Comparison of ENCODE assay signal across 8 mouse cellular contexts in genomic region chr15:81925760-81926445, GRCm38 (mm10). TPM values are rescaled to one million over a fixed set of nuclear protein-coding genes. Genes with fewer than 3 reads are reported as not detected.
DNase-seq lines count a peak whose midpoint lies in the region; ATAC-seq lines count a peak whose summit lies in the region.

Polr3h (minus strand) TSS chr15:81926240.

- peaks cover 11% of the 10 kb centered on the region; the same call in 1 of the 2 replicates for H3K36me3 ChIP-seq in forebrain, embryonic 14.5 days (ENCODE audit: control insufficient read depth, insufficient read depth, low read length)
- H3K36me3 ChIP-seq in neural tube, embryonic 15.5 days, result no peaks in the 10 kb centered on the region; the same call in 1 of the 2 replicates

- intact Hi-C loops in heart, postnatal 14 days (cut with DNase I), result no loop called here

- DNase-seq in ES-CJ7 (ENCODE audit: low read depth, low spot score), result peak; percentile 95
- peak; percentile 92 for DNase-seq in cerebellum, adult 11 months
- DNase-seq in forebrain, embryonic 14.5 days (ENCODE audit: low spot score), result peak; percentile 99
- DNase-seq in heart, postnatal 14 days, result peak; percentile 93 to 96
- peak; percentile 95 for DNase-seq in layer of hippocampus, adult 11-12 months (ENCODE audit: low spot score)
- DNase-seq in lung, adult 18-20 months, result peak; percentile 94 to 97
- peak; percentile 96 for DNase-seq in testis, postnatal 14 days (ENCODE audit: low spot score)

- H3K4me1 ChIP-seq in forebrain, embryonic 14.5 days (ENCODE audit: control insufficient read depth, insufficient read depth, low read length), result peaks cover 17% of the 10 kb centered on the region
- H3K4me1 ChIP-seq in neural tube, embryonic 15.5 days, result peaks cover 52% of the 10 kb centered on the region

- H3K9me3 ChIP-seq in forebrain, embryonic 14.5 days (replicated peaks; ENCODE audit: control insufficient read depth, low read length), result no peaks in the 10 kb centered on the region
- H3K9me3 ChIP-seq in neural tube, embryonic 15.5 days (replicated peaks), result no peaks in the 10 kb centered on the region

- peak within 1 kb of the TSS; percentile 74 for H3K4me3 ChIP-seq in forebrain, embryonic 14.5 days (ENCODE audit: low read depth, low read length)
- peak within 1 kb of the TSS; percentile 78 for H3K4me3 ChIP-seq in neural tube, embryonic 15.5 days (replicated peaks)

- under 1% methylated on average over 52 of the region's 54 CpGs for WGBS in forebrain, embryonic 14.5 days
- under 1% methylated on average over 53 of the region's 54 CpGs for WGBS in neural tube, embryonic 15.5 days

- H3K27ac ChIP-seq in forebrain, embryonic 14.5 days (ENCODE audit: low read depth, low read length), result peak within 1 kb of the TSS; percentile 84
- peak within 1 kb of the TSS; percentile 89 for H3K27ac ChIP-seq in neural tube, embryonic 15.5 days (replicated peaks)

- H3K27me3 ChIP-seq in forebrain, embryonic 14.5 days (replicated peaks; ENCODE audit: control insufficient read depth, insufficient read depth, low read length), result no peaks in the 10 kb centered on the region
- no peaks in the 10 kb centered on the region for H3K27me3 ChIP-seq in neural tube, embryonic 15.5 days (replicated peaks)

- H3K4me2 ChIP-seq in forebrain, embryonic 14.5 days (ENCODE audit: low read length), result peak within 1 kb of the TSS; percentile 91
- peak within 1 kb of the TSS; percentile 94 for H3K4me2 ChIP-seq in neural tube, embryonic 15.5 days

- H3K9ac ChIP-seq in forebrain, embryonic 14.5 days (ENCODE audit: low read length), result peak within 1 kb of the TSS; percentile 79
- H3K9ac ChIP-seq in neural tube, embryonic 15.5 days (replicated peaks), result peak within 1 kb of the TSS; percentile 70

- peak; percentile 96 for ATAC-seq in forebrain, embryonic 14.5 days
- ATAC-seq in neural tube, embryonic 15.5 days (ENCODE audit: low FRiP score), result peak; percentile 95

RNA-seq across cellular contexts. Expression of gene Polr3h, which starts in this region (rescaled TPM):
- 99.6 and 110 TPM in 2 replicates for polyA plus RNA-seq in forebrain, embryonic 14.5 days (2014; fragmentation: Nextera tagmentation; extraction: Ambion mirVana)
- 1 to 10 TPM; 7.5 to 7.9 TPM for total RNA-seq in heart, postnatal 14 days (2021)
- 93.2 and 107 TPM in 2 replicates for polyA plus RNA-seq in neural tube, embryonic 15.5 days (2015; fragmentation: Nextera tagmentation; extraction: Ambion mirVana)

Comparison
In these comparisons a context has a peak if more than half of its experiments do, and no peak if none do; other contexts are left out.
1. Peak in every context shown above with its lines: DNase-seq, ATAC-seq, H3K4me3 ChIP-seq and H3K27ac ChIP-seq.